Mouse (Mus musculus): ENCODE data around the gene Tm9sf1. TPM values are rescaled to one million over a fixed set of nuclear protein-coding genes. Genes with fewer than 3 reads are reported as not detected.

The Tm9sf1 gene
- total RNA-seq, 1 experiment from 2014 or later = 55.1 TPM

GRCm38 (mm10) chr14:55603633-55604576 is 39.7 kb downstream of the Tm9sf1 start:
- peak; percentile 95 for ATAC-seq (replicated peaks in 1 of 2; ENCODE audit: insufficient read depth in 1 of 2, low FRiP score in 2 of 2, low TSS enrichment in 1 of 2, low read depth in 1 of 2, poor library complexity in 2 of 2, severe bottlenecking in 2 of 2)

GRCm38 (mm10) chr14:55603271-55603632 is 40.4 kb downstream of the Tm9sf1 start, which contains the start of gene Irf9:
TSS of gene Irf9 (plus strand) at chr14:55603571.
- ATAC-seq (replicated peaks in 1 of 2; ENCODE audit: insufficient read depth in 1 of 2, low FRiP score in 2 of 2, low TSS enrichment in 1 of 2, low read depth in 1 of 2, poor library complexity in 2 of 2, severe bottlenecking in 2 of 2) = peak in 1 of 2 experiments; percentile 2; a peak in 1 of 4 replicates

GRCm38 (mm10) chr14:55598521-55599390 is 44.9 kb downstream of the Tm9sf1 start:
- ATAC-seq (replicated peaks in 1 of 2; ENCODE audit: insufficient read depth in 1 of 2, low FRiP score in 2 of 2, low TSS enrichment in 1 of 2, low read depth in 1 of 2, poor library complexity in 2 of 2, severe bottlenecking in 2 of 2) = no peak

- ATAC-seq (replicated peaks in 1 of 2; ENCODE audit: insufficient read depth in 1 of 2, low FRiP score in 2 of 2, low TSS enrichment in 1 of 2, low read depth in 1 of 2, poor library complexity in 2 of 2, severe bottlenecking in 2 of 2) = no peak
These were observed 47.4 kb downstream of the Tm9sf1 start for GRCm38 (mm10) chr14:55596036-55596690.

- no peak for ATAC-seq (replicated peaks in 1 of 2; ENCODE audit: insufficient read depth in 1 of 2, low FRiP score in 2 of 2, low TSS enrichment in 1 of 2, low read depth in 1 of 2, poor library complexity in 2 of 2, severe bottlenecking in 2 of 2)
These were observed 51.4 kb downstream of the Tm9sf1 start for GRCm38 (mm10) chr14:55592226-55592625.

GRCm38 (mm10) chr14:55591331-55591891 is 52.2 kb downstream of the Tm9sf1 start, which contains the start of gene Rnf31:
TSS of gene Rnf31 (plus strand) at chr14:55591708.
- ATAC-seq (replicated peaks in 1 of 2; ENCODE audit: insufficient read depth in 1 of 2, low FRiP score in 2 of 2, low TSS enrichment in 1 of 2, low read depth in 1 of 2, poor library complexity in 2 of 2, severe bottlenecking in 2 of 2) = peak; percentile 77 to 88

GRCm38 (mm10) chr14:55590748-55591330 is 52.8 kb downstream of the Tm9sf1 start, which contains the start of gene Psme2:
TSS of gene Psme2 (minus strand) at chr14:55591113.
- ATAC-seq (replicated peaks in 1 of 2; ENCODE audit: insufficient read depth in 1 of 2, low FRiP score in 2 of 2, low TSS enrichment in 1 of 2, low read depth in 1 of 2, poor library complexity in 2 of 2, severe bottlenecking in 2 of 2) = peak; percentile 82 to 92

- ATAC-seq (replicated peaks in 1 of 2; ENCODE audit: insufficient read depth in 1 of 2, low FRiP score in 2 of 2, low TSS enrichment in 1 of 2, low read depth in 1 of 2, poor library complexity in 2 of 2, severe bottlenecking in 2 of 2) = no peak
These were observed 53.7 kb downstream of the Tm9sf1 start for GRCm38 (mm10) chr14:55589771-55590448.

- no peak for ATAC-seq (replicated peaks in 1 of 2; ENCODE audit: insufficient read depth in 1 of 2, low FRiP score in 2 of 2, low TSS enrichment in 1 of 2, low read depth in 1 of 2, poor library complexity in 2 of 2, severe bottlenecking in 2 of 2)
These were observed 54.3 kb downstream of the Tm9sf1 start for GRCm38 (mm10) chr14:55589271-55589670.

GRCm38 (mm10) chr14:55586149-55586548 is 57.5 kb downstream of the Tm9sf1 start:
- ATAC-seq (replicated peaks in 1 of 2; ENCODE audit: insufficient read depth in 1 of 2, low FRiP score in 2 of 2, low TSS enrichment in 1 of 2, low read depth in 1 of 2, poor library complexity in 2 of 2, severe bottlenecking in 2 of 2) = no peak

Other genes with a start within 250 kb of the Tm9sf1 start
- 68.5 and 99.2 TPM in 2 replicates for gene Dhrs4, start 165.0 kb downstream of the Tm9sf1 start, total RNA-seq (2017)
- 2.3 and 2.7 TPM in 2 replicates for gene Carmil3, start 153.2 kb downstream of the Tm9sf1 start, total RNA-seq (2017)
- gene Cpne6, start 133.4 kb downstream of the Tm9sf1 start, total RNA-seq (2017) = not detected in 2 replicates
- gene Nrl, start 118.8 kb downstream of the Tm9sf1 start, total RNA-seq (2017) = not detected in 2 replicates
- 50.8 and 58.0 TPM in 2 replicates for gene Pck2, start 103.5 kb downstream of the Tm9sf1 start, total RNA-seq (2017)
- 47.6 and 53.3 TPM in 2 replicates for gene Dcaf11, start 83.8 kb downstream of the Tm9sf1 start, total RNA-seq (2017)
- gene A730061H03Rik, start 83.4 kb downstream of the Tm9sf1 start, total RNA-seq (2017) = 3.4 TPM in 1 of 2 replicates, not detected in the other
- gene Fitm1, start 68.2 kb downstream of the Tm9sf1 start, total RNA-seq (2017) = not detected in 2 replicates
- 367 and 390 TPM in 2 replicates for gene Psme1, start 65.7 kb downstream of the Tm9sf1 start, total RNA-seq (2017)
- gene Emc9, start 58.5 kb downstream of the Tm9sf1 start, total RNA-seq (2017) = 8.5 and 8.9 TPM in 2 replicates
- gene Psme2, start 52.7 kb downstream of the Tm9sf1 start, total RNA-seq (2017) = 189 and 244 TPM in 2 replicates
- gene Rnf31, start 52.1 kb downstream of the Tm9sf1 start, total RNA-seq (2017) = 11.5 and 19.8 TPM in 2 replicates
- 61.3 and 91.7 TPM in 2 replicates for gene Irf9, start 40.2 kb downstream of the Tm9sf1 start, total RNA-seq (2017)
- gene Rec8, start 25.8 kb downstream of the Tm9sf1 start, total RNA-seq (2017) = 15.4 and 17.9 TPM in 2 replicates
- 14.3 and 35.2 TPM in 2 replicates for gene Ipo4, start 7.8 kb downstream of the Tm9sf1 start, total RNA-seq (2017)
- gene Gm49378, start 5.9 kb downstream of the Tm9sf1 start, total RNA-seq (2017) = 1.8 and 8.2 TPM in 2 replicates
- gene Tssk4, start 6.4 kb upstream of the Tm9sf1 start, total RNA-seq (2017) = 0.40 and 0.94 TPM in 2 replicates
- gene Mdp1, start 16.7 kb upstream of the Tm9sf1 start, total RNA-seq (2017) = 29.1 and 31.1 TPM in 2 replicates
- gene Gmpr2, start 28.1 kb upstream of the Tm9sf1 start, total RNA-seq (2017) = 30.7 and 38.3 TPM in 2 replicates
- gene Nedd8, start 28.3 kb upstream of the Tm9sf1 start, total RNA-seq (2017) = 209 and 317 TPM in 2 replicates
- 27.3 and 34.1 TPM in 2 replicates for gene Tinf2, start 38.0 kb upstream of the Tm9sf1 start, total RNA-seq (2017)
- 1.3 and 5.8 TPM in 2 replicates for gene Tgm1, start 70.1 kb upstream of the Tm9sf1 start, total RNA-seq (2017)
- gene Rabggta, start 78.5 kb upstream of the Tm9sf1 start, total RNA-seq (2017) = 17.2 and 17.9 TPM in 2 replicates
- 25.3 TPM in 2 replicates for gene Dhrs1, start 101.9 kb upstream of the Tm9sf1 start, total RNA-seq (2017)
- gene Nop9, start 101.9 kb upstream of the Tm9sf1 start, total RNA-seq (2017) = 16.6 and 20.9 TPM in 2 replicates
- not detected in 2 replicates for gene Cideb, start 114.7 kb upstream of the Tm9sf1 start, total RNA-seq (2017)
- gene Ltb4r2, start 117.6 kb upstream of the Tm9sf1 start, total RNA-seq (2017) = 0.60 and 0.63 TPM in 2 replicates
- gene Ltb4r1, start 122.2 kb upstream of the Tm9sf1 start, total RNA-seq (2017) = 4.0 and 11.2 TPM in 2 replicates
- 1.0 and 2.2 TPM in 2 replicates for gene Adcy4, start 140.3 kb upstream of the Tm9sf1 start, total RNA-seq (2017)
- 23.8 and 47.9 TPM in 2 replicates for gene Ripk3, start 145.1 kb upstream of the Tm9sf1 start, total RNA-seq (2017)
- gene Nfatc4, start 179.3 kb upstream of the Tm9sf1 start, total RNA-seq (2017) = 0.31 and 0.35 TPM in 2 replicates
- gene Nynrin, start 210.2 kb upstream of the Tm9sf1 start, total RNA-seq (2017) = 13.0 and 13.1 TPM in 2 replicates
- gene Cbln3, start 240.6 kb upstream of the Tm9sf1 start, total RNA-seq (2017) = 0.05 TPM in 1 of 2 replicates, not detected in the other
- 40.6 and 50.5 TPM in 2 replicates for gene Khnyn, start 241.1 kb upstream of the Tm9sf1 start, total RNA-seq (2017)